Comparison of ENCODE assay signal across 7 mouse cellular contexts in the genomic region with DNA sequence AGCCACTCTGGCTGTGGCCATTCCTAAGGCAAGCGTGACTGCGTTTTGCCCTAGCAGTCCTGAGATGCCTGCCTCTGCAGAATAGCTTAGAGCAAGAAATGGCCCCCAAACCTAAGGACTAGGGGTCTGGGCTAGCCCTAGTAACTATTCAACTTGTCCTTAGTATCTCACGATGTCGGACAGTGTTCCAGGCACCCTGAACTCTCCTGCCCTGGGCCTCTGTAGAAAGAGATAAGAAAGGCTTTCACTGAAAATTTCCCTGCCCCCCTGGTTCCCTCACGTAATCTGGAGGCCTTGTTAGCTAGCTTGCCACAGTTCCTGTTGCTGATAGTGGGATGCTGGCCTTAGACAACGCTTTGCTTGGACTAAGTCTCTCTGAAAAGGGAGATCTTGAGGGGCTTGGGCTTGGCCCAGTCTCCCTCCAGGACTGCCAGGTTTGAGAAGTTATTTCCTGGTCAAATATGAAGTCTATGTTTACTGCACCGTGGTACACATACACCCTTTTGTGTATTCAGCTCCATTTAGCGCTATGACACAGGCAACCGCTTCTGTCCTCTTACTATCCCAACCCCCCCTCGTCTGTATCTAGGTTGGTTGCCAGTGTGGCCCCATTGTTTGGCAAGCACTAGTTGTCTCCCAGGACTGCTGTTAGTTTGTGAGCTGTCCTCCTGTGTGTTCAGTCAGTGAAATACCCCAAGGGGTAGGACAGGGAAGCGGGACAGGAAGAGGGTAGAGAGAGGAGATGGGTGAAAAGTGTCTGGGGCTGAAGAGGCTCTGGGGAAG.
DNase-seq lines count a peak whose midpoint lies in the region; ATAC-seq lines count a peak whose summit lies in the region.

No protein-coding gene starts in this region.

- H3K36me3 ChIP-seq in heart, embryonic 14.5 days (ENCODE audit: control insufficient read depth, insufficient read depth, low read length), result no peaks in the 10 kb centered on the region
- no peaks in the 10 kb centered on the region for H3K36me3 ChIP-seq in liver, embryonic 12.5 days
- H3K36me3 ChIP-seq in neural tube, embryonic 13.5 days, result no peaks in the 10 kb centered on the region

- peak overlapping the region; percentile 38 to 47 for H3K4me3 ChIP-seq in heart, embryonic 14.5 days (ENCODE audit: control insufficient read depth in 1 of 2, insufficient read depth in 1 of 2, low read depth in 1 of 2, low read length in 2 of 2)
- peak overlapping the region; percentile 58 for H3K4me3 ChIP-seq in liver, embryonic 12.5 days
- peak overlapping the region; percentile 47 for H3K4me3 ChIP-seq in neural tube, embryonic 13.5 days

- 25% methylated on average over 11 of the region's 11 CpGs for WGBS in heart, embryonic 14.5 days
- WGBS in liver, embryonic 12.5 days (ENCODE audit: insufficient replicate concordance), result 9% methylated on average over 11 of the region's 11 CpGs
- 69% methylated on average over 11 of the region's 11 CpGs for WGBS in neural tube, embryonic 13.5 days

- H3K27me3 ChIP-seq in heart, embryonic 14.5 days (ENCODE audit: control insufficient read depth, insufficient read depth, low read length), result no peaks in the 10 kb centered on the region
- H3K27me3 ChIP-seq in liver, embryonic 12.5 days (replicated peaks), result no peaks in the 10 kb centered on the region
- no peaks in the 10 kb centered on the region for H3K27me3 ChIP-seq in neural tube, embryonic 13.5 days

- no peaks in the 10 kb centered on the region for H3K9me3 ChIP-seq in heart, embryonic 14.5 days (ENCODE audit: control insufficient read depth, low read length)
- H3K9me3 ChIP-seq in liver, embryonic 12.5 days (replicated peaks), result no peaks in the 10 kb centered on the region
- no peaks in the 10 kb centered on the region for H3K9me3 ChIP-seq in neural tube, embryonic 13.5 days

- ATAC-seq in CD4-positive, CD25-positive, alpha-beta regulatory T cell, adult 4 months, result peak; percentile 61
- ATAC-seq in activated CD4-positive, CD25-positive, alpha-beta regulatory T cell, adult 4 months, result peak; percentile 21
- ATAC-seq in heart, embryonic 14.5 days (ENCODE audit: insufficient number of reproducible peaks, insufficient read depth, low FRiP score, low read depth), result peak; percentile 60
- peak; percentile 90 for ATAC-seq in liver, embryonic 12.5 days
- ATAC-seq in neural tube, embryonic 13.5 days (ENCODE audit: low read depth), result no peak; the same call in 1 of the 2 replicates

- peak overlapping the region; percentile 63 to 78 for H3K27ac ChIP-seq in heart, embryonic 14.5 days (replicated peaks in 1 of 2; ENCODE audit: control insufficient read depth in 1 of 2, insufficient read depth in 1 of 2, low read depth in 2 of 2, low read length in 2 of 2)
- H3K27ac ChIP-seq in liver, embryonic 12.5 days, result peak overlapping the region; percentile 98
- H3K27ac ChIP-seq in neural tube, embryonic 13.5 days (replicated peaks), result peak overlapping the region; percentile 42; the same call in 1 of the 2 replicates

- no peak for DNase-seq in layer of hippocampus, postnatal 10 days (ENCODE audit: low spot score in 2 of 2)
- DNase-seq in layer of hippocampus, adult 18-20 months (ENCODE audit: low spot score in 2 of 2), result no peak

- peak overlapping the region; percentile 76 for H3K4me2 ChIP-seq in heart, embryonic 14.5 days (ENCODE audit: low read length)
- peak overlapping the region; percentile 79 for H3K4me2 ChIP-seq in liver, embryonic 12.5 days
- H3K4me2 ChIP-seq in neural tube, embryonic 13.5 days, result peak overlapping the region; percentile 76

- peak overlapping the region; percentile 78 for H3K9ac ChIP-seq in heart, embryonic 14.5 days (ENCODE audit: low read length)
- peak overlapping the region; percentile 86 for H3K9ac ChIP-seq in liver, embryonic 12.5 days
- peak overlapping the region; percentile 77 for H3K9ac ChIP-seq in neural tube, embryonic 13.5 days

- H3K4me1 ChIP-seq in heart, embryonic 14.5 days (ENCODE audit: control insufficient read depth in 2 of 2, insufficient read depth in 2 of 2, low read length in 2 of 2), result peaks cover 21 to 27% of the 10 kb centered on the region in 2 experiments
- peaks cover 59% of the 10 kb centered on the region for H3K4me1 ChIP-seq in liver, embryonic 12.5 days
- peaks cover 25% of the 10 kb centered on the region for H3K4me1 ChIP-seq in neural tube, embryonic 13.5 days (replicated peaks)

Comparison
In these comparisons a context has a peak if more than half of its experiments do, and no peak if none do; other contexts are left out.
1. H3K27ac ChIP-seq: peak in every context shown above with its lines; median percentile 98 in liver, embryonic 12.5 days; 70 in heart, embryonic 14.5 days; 42 in neural tube, embryonic 13.5 days.